Mouse (Mus musculus): ENCODE results near the gene Jun. TPM values are rescaled to one million over a fixed set of nuclear protein-coding genes. Genes with fewer than 3 reads are reported as not detected.

The Jun gene
- polyA plus RNA-seq (2015; fragmentation: Nextera tagmentation; extraction: Ambion mirVana), result 72.2 and 80.1 TPM in 2 replicates

DNA sequence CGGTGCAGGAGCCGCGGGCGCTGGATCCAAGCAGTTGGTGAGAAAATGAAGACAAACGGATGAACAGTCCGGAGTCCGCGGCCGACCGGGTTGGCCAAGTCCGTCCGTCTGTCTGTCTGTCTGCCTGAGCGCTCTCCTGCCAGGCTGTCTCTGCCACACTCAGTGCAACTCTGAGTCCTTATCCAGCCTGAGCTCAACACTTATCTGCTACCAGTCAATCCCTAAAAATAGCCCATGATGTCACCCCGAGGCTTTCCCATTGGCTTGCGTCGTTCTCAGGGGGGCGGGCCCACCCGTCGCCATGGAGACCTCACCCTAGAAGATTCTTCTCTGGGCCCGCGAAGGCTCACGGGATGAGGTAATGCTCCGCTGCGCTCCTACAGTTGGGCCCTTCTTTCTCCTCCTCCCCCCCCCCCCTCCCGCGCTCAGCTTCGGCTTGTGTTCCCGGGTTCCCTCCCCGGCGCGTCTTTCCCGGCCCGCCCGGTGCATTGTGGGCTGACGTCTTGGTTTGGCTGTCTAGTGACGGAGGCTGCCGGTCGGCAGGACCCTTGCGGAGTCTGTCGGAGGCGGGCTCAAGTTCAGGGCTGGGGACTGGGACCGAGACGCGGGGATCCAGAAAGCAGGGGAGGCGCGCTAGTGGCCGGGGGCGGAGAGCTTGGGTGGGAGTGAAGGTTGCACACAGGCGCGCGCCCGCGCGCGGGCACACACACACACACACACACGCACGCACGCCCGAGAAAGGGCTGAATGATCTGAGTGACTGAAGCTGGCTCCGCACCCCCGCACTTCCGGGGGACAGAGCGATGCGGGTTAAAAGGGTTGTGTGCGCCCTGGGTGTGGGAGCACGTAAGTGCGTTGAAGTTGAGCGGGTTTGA lies at the start of gene Jun:
Jun (minus strand) TSS at position 198 of the 875 bp plus-strand sequence.
- peaks cover 36% of the 10 kb centered on the region for H3K4me1 ChIP-seq (replicated peaks; ENCODE audit: control insufficient read depth, insufficient read depth, low read length)
- peak within 1 kb of the TSS; percentile 87 for H3K4me2 ChIP-seq (ENCODE audit: low read length)
- peak within 1 kb of the TSS; percentile 97 for H3K27ac ChIP-seq (ENCODE audit: low read length)
- no peaks in the 10 kb centered on the region for H3K36me3 ChIP-seq (ENCODE audit: control insufficient read depth, insufficient read depth)
- no peaks in the 10 kb centered on the region for H3K9me3 ChIP-seq (ENCODE audit: control insufficient read depth, low read length)
- H3K27me3 ChIP-seq (replicated peaks; ENCODE audit: control insufficient read depth, insufficient read depth, low read length), result no peaks in the 10 kb centered on the region
- H3K4me3 ChIP-seq (replicated peaks; ENCODE audit: low read length), result peak within 1 kb of the TSS; percentile 80
- H3K9ac ChIP-seq (replicated peaks; ENCODE audit: low read depth, low read length), result peak within 1 kb of the TSS; percentile 81
- under 1% methylated on average over 62 of the region's 68 CpGs for WGBS
- peak; percentile 94 for ATAC-seq

DNA sequence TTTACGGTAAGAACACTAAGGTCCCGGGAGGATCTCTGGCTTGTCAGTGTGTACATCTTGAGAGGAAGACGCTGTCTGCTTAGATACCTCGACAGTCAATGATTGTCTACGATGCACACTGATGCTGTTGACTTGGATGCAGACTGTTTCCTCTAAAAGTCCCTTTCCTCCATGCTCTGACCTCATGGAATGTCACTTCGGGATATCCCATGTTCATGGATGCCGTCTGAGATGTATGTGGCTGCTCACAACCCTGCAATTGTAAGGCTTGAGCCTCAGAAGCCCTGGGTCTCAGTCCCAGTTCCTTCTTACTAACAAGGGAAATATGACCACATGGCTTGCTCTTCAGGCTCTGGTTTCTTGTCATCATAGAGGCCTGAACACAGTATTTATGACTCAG lies 49.7 kb upstream of the Jun start:
- Histone ChIP-seq H3K9me3 (ENCODE audit: control insufficient read depth, low read length) (peaks cover 3% of the 10 kb centered on the region; the same call in 1 of the 2 replicates), H3K36me3 (ENCODE audit: control insufficient read depth, insufficient read depth) (no peaks in the 10 kb centered on the region), H3K4me1 (replicated peaks; ENCODE audit: control insufficient read depth, insufficient read depth, low read length) (peaks cover 8% of the 10 kb centered on the region), H3K4me2 (ENCODE audit: low read length) (no peak overlapping the region), H3K4me3 (replicated peaks; ENCODE audit: low read length) (no peak overlapping the region), H3K9ac (replicated peaks; ENCODE audit: low read depth, low read length) (no peak overlapping the region), H3K27ac (ENCODE audit: low read length) (no peak overlapping the region), H3K27me3 (replicated peaks; ENCODE audit: control insufficient read depth, insufficient read depth, low read length) (no peaks in the 10 kb centered on the region)
- ATAC-seq, result no peak
- 95% methylated on average over 7 of the region's 7 CpGs for WGBS

DNA sequence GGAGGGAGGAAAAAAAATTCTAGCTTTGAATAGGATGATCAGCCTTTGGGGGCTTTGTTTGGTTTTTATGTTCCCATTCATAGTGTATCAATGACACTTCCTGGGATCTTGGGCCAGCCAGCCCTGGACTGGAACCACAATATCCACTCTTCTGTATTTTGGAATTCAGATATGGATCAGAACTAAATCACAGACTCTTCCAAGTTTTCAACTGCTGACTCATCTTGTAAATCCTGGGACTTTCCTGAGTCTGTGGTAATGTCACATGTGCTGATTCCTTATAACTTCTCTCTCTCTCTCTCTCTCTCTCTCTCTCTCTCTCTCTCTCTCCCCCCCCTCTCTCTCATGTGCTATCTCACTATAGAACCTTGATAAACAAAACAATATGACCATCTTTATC lies 48.7 kb upstream of the Jun start:
- ATAC-seq, result no peak
- Histone ChIP-seq H3K4me2 (ENCODE audit: low read length) (no peak overlapping the region), H3K27me3 (replicated peaks; ENCODE audit: control insufficient read depth, insufficient read depth, low read length) (no peaks in the 10 kb centered on the region), H3K9me3 (ENCODE audit: control insufficient read depth, low read length) (peaks cover 3% of the 10 kb centered on the region; the same call in 1 of the 2 replicates), H3K4me1 (replicated peaks; ENCODE audit: control insufficient read depth, insufficient read depth, low read length) (peaks cover 3% of the 10 kb centered on the region), H3K27ac (ENCODE audit: low read length) (no peak overlapping the region), H3K4me3 (replicated peaks; ENCODE audit: low read length) (no peak overlapping the region), H3K9ac (replicated peaks; ENCODE audit: low read depth, low read length) (no peak overlapping the region), H3K36me3 (ENCODE audit: control insufficient read depth, insufficient read depth) (no peaks in the 10 kb centered on the region)

DNA sequence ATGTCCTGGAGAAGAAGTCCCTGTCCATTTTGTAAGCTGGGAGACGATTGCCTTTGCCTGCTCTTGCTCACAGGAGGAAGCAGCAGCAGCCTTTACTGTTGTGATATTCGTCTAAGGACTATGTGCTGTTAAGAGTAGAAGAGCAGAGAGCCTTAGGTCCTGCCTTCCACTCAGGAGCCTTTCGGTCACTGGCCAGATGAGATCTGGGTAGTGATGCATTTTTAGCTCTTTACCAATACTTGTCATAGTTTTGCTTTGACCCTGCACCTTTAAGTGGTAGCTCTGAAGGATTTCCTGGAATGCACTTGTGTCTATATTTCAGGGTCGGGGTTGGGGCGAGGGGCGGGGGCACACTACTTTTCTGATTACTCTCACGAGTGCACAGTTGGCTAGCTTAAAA lies 47.4 kb upstream of the Jun start:
- Histone ChIP-seq H3K27me3 (replicated peaks; ENCODE audit: control insufficient read depth, insufficient read depth, low read length) (no peaks in the 10 kb centered on the region), H3K4me3 (replicated peaks; ENCODE audit: low read length) (no peak overlapping the region), H3K4me1 (replicated peaks; ENCODE audit: control insufficient read depth, insufficient read depth, low read length) (no peaks in the 10 kb centered on the region), H3K36me3 (ENCODE audit: control insufficient read depth, insufficient read depth) (no peaks in the 10 kb centered on the region), H3K9ac (replicated peaks; ENCODE audit: low read depth, low read length) (no peak overlapping the region), H3K9me3 (ENCODE audit: control insufficient read depth, low read length) (peaks cover 3% of the 10 kb centered on the region; the same call in 1 of the 2 replicates), H3K27ac (ENCODE audit: low read length) (no peak overlapping the region), H3K4me2 (ENCODE audit: low read length) (no peak overlapping the region)
- WGBS, result 84% methylated on average over 7 of the region's 7 CpGs
- no peak for ATAC-seq

DNA sequence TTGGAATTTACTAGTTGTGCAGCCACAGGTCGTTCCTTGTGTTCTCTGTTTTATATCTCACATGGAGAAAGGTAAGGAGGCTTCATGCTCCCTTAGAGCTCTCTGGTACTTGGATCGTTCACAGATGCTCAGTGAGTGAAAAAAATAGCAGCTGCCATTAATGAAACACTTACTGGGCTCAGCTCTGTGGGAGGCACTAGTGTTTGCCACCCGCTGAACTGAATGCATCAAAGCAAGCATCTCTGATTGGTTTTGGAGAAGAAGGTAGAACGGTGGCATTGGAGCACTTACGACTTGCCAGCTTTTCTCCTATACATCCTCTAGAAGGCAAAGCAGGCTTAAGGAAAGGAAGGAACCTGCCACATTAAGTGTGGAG lies 46.7 kb upstream of the Jun start:
- WGBS, result 40% methylated on average over 5 of the region's 5 CpGs
- Histone ChIP-seq H3K36me3 (ENCODE audit: control insufficient read depth, insufficient read depth) (no peaks in the 10 kb centered on the region), H3K27me3 (replicated peaks; ENCODE audit: control insufficient read depth, insufficient read depth, low read length) (no peaks in the 10 kb centered on the region), H3K27ac (ENCODE audit: low read length) (no peak overlapping the region), H3K4me2 (ENCODE audit: low read length) (no peak overlapping the region), H3K4me3 (replicated peaks; ENCODE audit: low read length) (no peak overlapping the region), H3K9me3 (ENCODE audit: control insufficient read depth, low read length) (peaks cover 3% of the 10 kb centered on the region; the same call in 1 of the 2 replicates), H3K4me1 (replicated peaks; ENCODE audit: control insufficient read depth, insufficient read depth, low read length) (no peaks in the 10 kb centered on the region), H3K9ac (replicated peaks; ENCODE audit: low read depth, low read length) (no peak overlapping the region)
- no peak for ATAC-seq

DNA sequence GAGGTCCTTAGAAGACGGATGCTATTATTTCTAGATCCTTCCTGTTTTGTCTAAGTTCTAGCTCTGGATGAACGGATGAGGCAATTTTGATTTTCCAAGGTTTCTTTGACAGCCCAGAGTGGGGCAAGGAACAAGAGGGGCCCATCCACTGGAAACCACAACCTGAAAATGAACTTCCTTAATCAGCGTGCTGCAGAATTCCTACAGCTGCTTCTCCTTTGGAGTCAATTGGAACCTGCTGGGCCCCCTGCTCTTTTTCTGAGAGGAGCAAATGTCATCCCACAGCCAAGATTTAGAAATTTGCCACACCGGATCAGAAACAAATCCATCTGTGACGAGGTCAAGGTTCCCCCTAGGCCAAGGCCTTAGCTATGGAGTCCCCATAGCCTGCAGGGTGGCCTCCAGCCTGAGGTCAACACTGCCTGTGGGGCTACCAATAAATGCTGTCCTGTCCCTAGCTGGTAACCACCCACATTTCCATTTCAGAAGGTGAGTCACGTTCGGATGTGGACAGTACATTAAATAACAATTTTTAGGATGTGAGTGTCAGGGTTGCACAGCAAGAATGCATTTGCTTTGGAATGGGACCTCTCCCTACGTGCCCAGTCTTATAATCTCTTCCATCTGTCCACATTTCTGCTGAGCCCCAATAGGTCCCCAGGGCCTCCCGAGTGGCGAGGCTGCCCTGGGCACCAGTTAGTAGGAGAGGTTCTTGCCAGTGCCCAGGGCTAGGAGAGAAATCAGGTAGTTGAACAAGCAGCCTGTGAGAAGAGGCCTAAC lies 46.1 kb upstream of the Jun start:
- Histone ChIP-seq H3K36me3 (ENCODE audit: control insufficient read depth, insufficient read depth) (no peaks in the 10 kb centered on the region), H3K27ac (ENCODE audit: low read length) (no peak overlapping the region), H3K9me3 (ENCODE audit: control insufficient read depth, low read length) (peaks cover 3% of the 10 kb centered on the region; the same call in 1 of the 2 replicates), H3K4me1 (replicated peaks; ENCODE audit: control insufficient read depth, insufficient read depth, low read length) (no peaks in the 10 kb centered on the region), H3K27me3 (replicated peaks; ENCODE audit: control insufficient read depth, insufficient read depth, low read length) (no peaks in the 10 kb centered on the region), H3K9ac (replicated peaks; ENCODE audit: low read depth, low read length) (no peak overlapping the region), H3K4me3 (replicated peaks; ENCODE audit: low read length) (no peak overlapping the region), H3K4me2 (ENCODE audit: low read length) (no peak overlapping the region)
- ATAC-seq, result no peak
- 82% methylated on average over 10 of the region's 10 CpGs for WGBS

DNA sequence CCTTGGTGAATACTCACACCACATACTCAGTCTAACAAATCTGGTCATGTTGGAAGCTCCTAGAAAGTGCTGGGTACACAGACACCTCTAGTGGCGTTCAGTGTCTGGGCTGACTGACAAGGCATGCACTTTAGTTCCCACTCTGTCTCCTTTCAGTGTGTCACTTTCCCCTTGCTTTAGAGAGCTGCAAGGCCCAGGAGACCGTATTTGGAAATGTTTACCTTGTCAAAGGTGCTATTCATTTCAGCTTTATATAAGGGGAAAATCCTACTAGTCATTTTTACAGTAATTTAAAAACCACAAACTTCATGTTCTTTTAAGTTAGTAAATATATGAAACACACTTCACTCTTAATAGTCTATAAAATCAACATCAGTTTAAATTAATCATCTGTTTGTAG lies 44.7 kb upstream of the Jun start:
- no peak for ATAC-seq
- Histone ChIP-seq H3K9ac (replicated peaks; ENCODE audit: low read depth, low read length) (no peak overlapping the region), H3K27ac (ENCODE audit: low read length) (no peak overlapping the region), H3K27me3 (replicated peaks; ENCODE audit: control insufficient read depth, insufficient read depth, low read length) (no peaks in the 10 kb centered on the region), H3K4me1 (replicated peaks; ENCODE audit: control insufficient read depth, insufficient read depth, low read length) (no peaks in the 10 kb centered on the region), H3K4me2 (ENCODE audit: low read length) (no peak overlapping the region), H3K4me3 (replicated peaks; ENCODE audit: low read length) (no peak overlapping the region), H3K36me3 (ENCODE audit: control insufficient read depth, insufficient read depth) (no peaks in the 10 kb centered on the region), H3K9me3 (ENCODE audit: control insufficient read depth, low read length) (peaks cover 2% of the 10 kb centered on the region; the same call in 1 of the 2 replicates)
- 78% methylated on average over 2 of the region's 2 CpGs for WGBS

DNA sequence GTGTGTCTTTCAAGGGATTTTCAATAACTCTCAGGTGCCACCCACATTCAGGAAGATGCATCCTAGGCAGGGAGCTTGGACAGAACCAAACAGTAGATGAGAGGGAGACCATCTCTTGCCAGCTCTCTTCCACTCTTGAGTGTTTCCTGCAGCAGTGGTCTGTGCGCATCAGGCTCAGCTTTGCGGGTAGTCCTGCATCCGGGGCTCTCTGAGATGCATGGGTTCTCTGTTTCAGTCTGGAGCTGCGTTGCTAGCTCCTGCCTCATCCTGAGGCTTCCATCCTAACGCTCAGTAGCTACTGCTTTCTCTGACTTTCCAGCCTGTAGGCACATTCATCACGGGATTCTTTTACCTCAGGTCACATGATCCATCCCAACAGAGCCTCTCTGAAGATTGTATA lies 43.9 kb upstream of the Jun start:
- Histone ChIP-seq H3K9ac (replicated peaks; ENCODE audit: low read depth, low read length) (no peak overlapping the region), H3K4me3 (replicated peaks; ENCODE audit: low read length) (no peak overlapping the region), H3K27ac (ENCODE audit: low read length) (no peak overlapping the region), H3K4me2 (ENCODE audit: low read length) (no peak overlapping the region), H3K27me3 (replicated peaks; ENCODE audit: control insufficient read depth, insufficient read depth, low read length) (no peaks in the 10 kb centered on the region), H3K4me1 (replicated peaks; ENCODE audit: control insufficient read depth, insufficient read depth, low read length) (no peaks in the 10 kb centered on the region), H3K9me3 (ENCODE audit: control insufficient read depth, low read length) (no peaks in the 10 kb centered on the region), H3K36me3 (ENCODE audit: control insufficient read depth, insufficient read depth) (no peaks in the 10 kb centered on the region)
- ATAC-seq, result no peak
- 90% methylated on average over 6 of the region's 6 CpGs for WGBS

DNA sequence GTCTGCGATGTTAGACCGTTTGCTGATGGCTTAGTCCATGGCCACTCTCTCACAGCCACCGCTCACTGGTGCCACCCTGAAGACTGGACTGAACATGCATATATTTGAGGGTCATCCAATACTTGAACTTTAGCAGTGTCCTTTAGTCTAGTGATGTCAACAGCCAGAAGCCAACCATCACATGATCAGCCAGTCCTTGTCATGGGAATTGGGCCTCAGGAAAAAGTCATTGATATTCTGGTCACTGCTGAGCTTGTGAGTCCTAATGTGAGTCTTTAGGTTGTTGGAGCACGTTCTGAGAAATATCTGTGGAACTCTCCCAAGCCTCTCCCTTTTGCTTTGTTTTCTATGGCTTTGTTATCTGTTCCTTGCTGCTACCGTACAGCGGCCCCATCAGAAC lies 43.3 kb upstream of the Jun start:
- 89% methylated on average over 6 of the region's 6 CpGs for WGBS
- ATAC-seq, result no peak

More for the DNA sequence above, 43.3 kb upstream of the Jun start:
- no peaks in the 10 kb centered on the region for H3K9me3 ChIP-seq (ENCODE audit: control insufficient read depth, low read length)
- no peak overlapping the region for H3K4me2 ChIP-seq (ENCODE audit: low read length)
- no peak overlapping the region for H3K27ac ChIP-seq (ENCODE audit: low read length)
- H3K9ac ChIP-seq (replicated peaks; ENCODE audit: low read depth, low read length), result no peak overlapping the region
- no peak overlapping the region for H3K4me3 ChIP-seq (replicated peaks; ENCODE audit: low read length)
- no peaks in the 10 kb centered on the region for H3K4me1 ChIP-seq (replicated peaks; ENCODE audit: control insufficient read depth, insufficient read depth, low read length)
- no peaks in the 10 kb centered on the region for H3K36me3 ChIP-seq (ENCODE audit: control insufficient read depth, insufficient read depth)
- no peaks in the 10 kb centered on the region for H3K27me3 ChIP-seq (replicated peaks; ENCODE audit: control insufficient read depth, insufficient read depth, low read length)

Data from forebrain, embryonic 16.5 days (tissue).